Mouse (Mus musculus): ENCODE results near the gene Med7.

GRCm38 (mm10) chr11:46488650-46489049 is 51.9 kb downstream of the Med7 start:
- TF ChIP-seq TAL1 (IDR thresholded peaks at IDR 0.05; ENCODE audit: low read length) (no peak), GATA1 (IDR thresholded peaks at IDR 0.05; ENCODE audit: low read length) (no peak)

All from erythroblast, embryonic 14.5 days (primary cell).